Mouse (Mus musculus) embryonic facial prominence, embryonic 12.5 days (tissue): ENCODE measurements around the gene Skap1. TPM values are rescaled to one million over a fixed set of nuclear protein-coding genes. Genes with fewer than 3 reads are reported as not detected.

Experiments
- ATAC-seq: fragments of 200-750 bp; cut with Nextera tagmentation; 2 replicates; pipeline ENCODE4 v1.8.0; 2017; ENCODE audit not compliant: insufficient number of reproducible peaks, insufficient read depth, low FRiP score, low TSS enrichment
- H3K27ac ChIP-seq: fragments of 300-500 bp; sonication (generic); 2 replicates; pipeline ENCODE4 v1.5.1; 2016; ENCODE audit warnings: mild to moderate bottlenecking
- H3K27me3 ChIP-seq: fragments of 300-500 bp; sonication (generic); 2 replicates; pipeline ENCODE4 v1.6.1; 2016; ENCODE audit warnings: mild to moderate bottlenecking, moderate library complexity
- H3K36me3 ChIP-seq: fragments of 300-500 bp; sonication (generic); 2 replicates; pipeline ENCODE4 v1.6.1; 2016; ENCODE audit warnings: mild to moderate bottlenecking
- H3K4me1 ChIP-seq: fragments of 300-500 bp; sonication (generic); 2 replicates; pipeline ENCODE4 v1.6.1; 2016
- H3K4me2 ChIP-seq: fragments of 300-500 bp; sonication (generic); replicated peaks from 2 replicates; pipeline ENCODE4 v1.6.1; 2016; ENCODE audit warnings: mild to moderate bottlenecking, moderate library complexity
- H3K4me3 ChIP-seq: fragments of 300-500 bp; sonication (generic); 2 replicates; pipeline ENCODE4 v1.5.1; 2016; ENCODE audit warnings: mild to moderate bottlenecking
- H3K9ac ChIP-seq: fragments of 300-500 bp; sonication (generic); 2 replicates; pipeline ENCODE4 v1.6.1; 2016; ENCODE audit warnings: mild to moderate bottlenecking, moderate library complexity
- H3K9me3 ChIP-seq: fragments of 300-500 bp; sonication (generic); 2 replicates; pipeline ENCODE4 v1.6.1; 2016; ENCODE audit warnings: mild to moderate bottlenecking, moderate library complexity
- WGBS: fragments of 180-500 bp; shearing (Covaris S2); methylation state at CpG from one replicate; pipeline ENCODE4 v1.1.7; 2016; 5-methylcytosine and 5-hydroxymethylcytosine counted together
- polyA plus RNA-seq: library from polyadenylated mRNA; unstranded; fragments of >200 nt; fragmentation: Nextera tagmentation; extraction: Ambion mirVana; gene quantifications from 2 replicates; pipeline ENCODE4 v1.2.1, GENCODE M21; 2016

Skap1 gene
- polyA plus RNA-seq, 1 experiment from 2014 or later = 0.32 TPM

GRCm38 (mm10) chr11:96441546-96442185 lies 22.7 kb upstream of the Skap1 start:
- ATAC-seq = no peak
- H3K27me3 ChIP-seq = 0 out of 2 replicates have a peak, but pooled peaks cover 9% of the 10 kb centered on the region
- no peaks in the 10 kb centered on the region for H3K9me3 ChIP-seq
- no peak overlapping the region for H3K4me3 ChIP-seq
- H3K9ac ChIP-seq = no peak overlapping the region
- 70% methylated on average over 12 of the region's 12 CpGs for WGBS
- no peak overlapping the region for H3K4me2 ChIP-seq
- H3K4me1 ChIP-seq = no peaks in the 10 kb centered on the region
- H3K36me3 ChIP-seq = no peaks in the 10 kb centered on the region
- no peak overlapping the region for H3K27ac ChIP-seq

- Histone ChIP-seq H3K9ac (no peak overlapping the region), H3K9me3 (no peaks in the 10 kb centered on the region), H3K27ac (no peak overlapping the region), H3K27me3 (0 out of 2 replicates have a peak, but pooled peaks cover 9% of the 10 kb centered on the region), H3K4me3 (no peak overlapping the region), H3K36me3 (no peaks in the 10 kb centered on the region), H3K4me1 (no peaks in the 10 kb centered on the region), H3K4me2 (no peak overlapping the region)
- no peak for ATAC-seq
- 80% methylated on average over 5 of the region's 5 CpGs for whole genome bisulfite sequencing
These were observed 21.9 kb upstream of the Skap1 start for GRCm38 (mm10) chr11:96442468-96442867.

GRCm38 (mm10) chr11:96447931-96448330 lies 16.5 kb upstream of the Skap1 start:
- Histone ChIP-seq H3K27me3 (no peaks in the 10 kb centered on the region; the same call in 1 of the 2 replicates), H3K4me3 (no peak overlapping the region), H3K36me3 (no peaks in the 10 kb centered on the region), H3K4me2 (no peak overlapping the region), H3K9me3 (no peaks in the 10 kb centered on the region), H3K27ac (no peak overlapping the region), H3K4me1 (no peaks in the 10 kb centered on the region), H3K9ac (no peak overlapping the region)
- 61% methylated on average over 24 of the region's 24 CpGs for WGBS
- ATAC-seq = no peak

- Histone ChIP-seq H3K9me3 (no peaks in the 10 kb centered on the region), H3K27ac (no peak overlapping the region), H3K27me3 (no peaks in the 10 kb centered on the region), H3K36me3 (no peaks in the 10 kb centered on the region), H3K4me2 (no peak overlapping the region), H3K4me3 (no peak overlapping the region), H3K4me1 (0 out of 2 replicates have a peak, but pooled peaks cover 4% of the 10 kb centered on the region), H3K9ac (no peak overlapping the region)
- WGBS = 74% methylated on average over 5 of the region's 5 CpGs
- ATAC-seq = no peak
These were observed 9.3 kb upstream of the Skap1 start for GRCm38 (mm10) chr11:96455111-96455510.

- Histone ChIP-seq H3K27me3 (no peaks in the 10 kb centered on the region; the same call in 1 of the 2 replicates), H3K4me3 (no peak overlapping the region), H3K9me3 (no peaks in the 10 kb centered on the region), H3K4me2 (no peak overlapping the region), H3K9ac (no peak overlapping the region), H3K36me3 (no peaks in the 10 kb centered on the region), H3K27ac (no peak overlapping the region), H3K4me1 (0 out of 2 replicates have a peak, but pooled peaks cover 4% of the 10 kb centered on the region)
- ATAC-seq = no peak
- WGBS = 86% methylated on average over 6 of the region's 6 CpGs
These were observed 8.6 kb upstream of the Skap1 start for GRCm38 (mm10) chr11:96455699-96456326.

GRCm38 (mm10) chr11:96456508-96457305 lies 7.7 kb upstream of the Skap1 start:
- 34% methylated on average over 12 of the region's 12 CpGs for WGBS
- no peaks in the 10 kb centered on the region for H3K36me3 ChIP-seq
- no peak overlapping the region for H3K4me2 ChIP-seq
- H3K4me1 ChIP-seq = peaks cover 5% of the 10 kb centered on the region; the same call in 1 of the 2 replicates
- no peaks in the 10 kb centered on the region; the same call in 1 of the 2 replicates for H3K27me3 ChIP-seq
- H3K9me3 ChIP-seq = no peaks in the 10 kb centered on the region
- H3K9ac ChIP-seq = no peak overlapping the region
- no peak overlapping the region for H3K4me3 ChIP-seq
- ATAC-seq = peak; percentile 60; the same call in 1 of the 2 replicates
- H3K27ac ChIP-seq = no peak overlapping the region

- no peaks in the 10 kb centered on the region for H3K9me3 ChIP-seq
- ATAC-seq = no peak
- H3K9ac ChIP-seq = no peak overlapping the region
- no peak overlapping the region; the same call in 1 of the 2 replicates for H3K4me2 ChIP-seq
- no peak overlapping the region for H3K27ac ChIP-seq
- H3K4me3 ChIP-seq = no peak overlapping the region
- peaks cover 18% of the 10 kb centered on the region for H3K4me1 ChIP-seq
- WGBS = 54% methylated on average over 4 of the region's 4 CpGs
- H3K27me3 ChIP-seq = peaks cover 39% of the 10 kb centered on the region
- no peaks in the 10 kb centered on the region for H3K36me3 ChIP-seq
These were observed 2.6 kb upstream of the Skap1 start for GRCm38 (mm10) chr11:96461766-96462165.

- Histone ChIP-seq H3K4me1 (peaks cover 18% of the 10 kb centered on the region), H3K9me3 (no peaks in the 10 kb centered on the region), H3K4me2 (no peak overlapping the region; the same call in 1 of the 2 replicates), H3K36me3 (no peaks in the 10 kb centered on the region), H3K27ac (no peak overlapping the region), H3K4me3 (no peak overlapping the region), H3K9ac (no peak overlapping the region), H3K27me3 (peaks cover 39% of the 10 kb centered on the region)
- ATAC-seq = no peak
- WGBS = 11% methylated on average over 9 of the region's 9 CpGs
These were observed 2.1 kb upstream of the Skap1 start for GRCm38 (mm10) chr11:96462191-96462752.

GRCm38 (mm10) chr11:96464716-96465060 lies 295 bp downstream of the Skap1 start:
- Histone ChIP-seq H3K36me3 (no peaks in the 10 kb centered on the region), H3K27me3 (peaks cover 41% of the 10 kb centered on the region), H3K4me2 (peak overlapping the region; percentile 60), H3K9me3 (no peaks in the 10 kb centered on the region), H3K4me3 (peak overlapping the region; percentile 30), H3K27ac (no peak overlapping the region), H3K4me1 (peaks cover 18% of the 10 kb centered on the region), H3K9ac (no peak overlapping the region)
- ATAC-seq = no peak
- WGBS = 19% methylated on average over 5 of the region's 5 CpGs

- Histone ChIP-seq H3K4me3 (no peak overlapping the region), H3K27me3 (peaks cover 41% of the 10 kb centered on the region), H3K9me3 (no peaks in the 10 kb centered on the region), H3K36me3 (no peaks in the 10 kb centered on the region), H3K27ac (no peak overlapping the region), H3K4me1 (peaks cover 18% of the 10 kb centered on the region), H3K9ac (no peak overlapping the region), H3K4me2 (no peak overlapping the region)
- ATAC-seq = no peak
- 88% methylated on average over 10 of the region's 10 CpGs for WGBS
These were observed 1.1 kb downstream of the Skap1 start for GRCm38 (mm10) chr11:96465426-96466056.

GRCm38 (mm10) chr11:96466382-96466781 lies 2.0 kb downstream of the Skap1 start:
- Histone ChIP-seq H3K4me2 (no peak overlapping the region), H3K9me3 (no peaks in the 10 kb centered on the region), H3K27ac (no peak overlapping the region), H3K4me1 (peaks cover 18% of the 10 kb centered on the region), H3K36me3 (no peaks in the 10 kb centered on the region), H3K27me3 (peaks cover 41% of the 10 kb centered on the region), H3K9ac (no peak overlapping the region), H3K4me3 (no peak overlapping the region)
- ATAC-seq = no peak
- 65% methylated on average over 7 of the region's 7 CpGs for WGBS
